Mouse (Mus musculus): ENCODE measurements around the gene Rapgef5. TPM values are rescaled to one million over a fixed set of nuclear protein-coding genes. Genes with fewer than 3 reads are reported as not detected.

Gene Rapgef5
- polyA plus RNA-seq, 1 experiment from 2014 or later, result 25.8 TPM

DNA sequence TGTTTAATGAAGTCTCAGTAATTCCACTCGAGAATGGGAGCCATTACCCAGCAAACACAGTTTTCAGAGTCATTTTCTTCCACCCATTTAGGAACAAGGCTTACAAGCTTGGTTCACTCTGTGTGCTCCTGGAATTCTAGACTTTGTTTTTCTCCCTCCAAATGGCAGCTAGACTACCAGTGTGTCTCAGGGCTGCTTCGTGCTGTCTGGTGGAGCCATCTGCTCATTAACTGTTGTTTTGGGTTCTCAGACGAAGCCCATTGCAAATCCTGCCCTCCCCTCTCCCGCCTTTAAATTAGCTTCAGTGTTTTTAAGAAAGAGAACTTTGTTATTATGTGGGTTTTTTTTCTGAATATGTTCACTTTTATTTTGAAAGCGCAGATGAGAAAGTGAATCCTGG, 148.4 kb downstream of the Rapgef5 start:
- Histone ChIP-seq H3K9ac (ENCODE audit: low read length) (no peak overlapping the region), H3K36me3 (ENCODE audit: control insufficient read depth, insufficient read depth, low read length) (no peaks in the 10 kb centered on the region), H3K4me3 (ENCODE audit: low read length) (no peak overlapping the region), H3K27me3 (ENCODE audit: control insufficient read depth, insufficient read depth, low read depth, low read length) (no peaks in the 10 kb centered on the region), H3K9me3 (ENCODE audit: control insufficient read depth, low read length) (no peaks in the 10 kb centered on the region), H3K4me2 (ENCODE audit: low read depth, low read length) (no peak overlapping the region), H3K27ac (ENCODE audit: low read length) (no peak overlapping the region), H3K4me1 (replicated peaks; ENCODE audit: control insufficient read depth, insufficient read depth, low read length) (peaks cover 22% of the 10 kb centered on the region)
- ATAC-seq (ENCODE audit: low read depth), result no peak
- 73% methylated on average over 5 of the region's 5 CpGs for WGBS

DNA sequence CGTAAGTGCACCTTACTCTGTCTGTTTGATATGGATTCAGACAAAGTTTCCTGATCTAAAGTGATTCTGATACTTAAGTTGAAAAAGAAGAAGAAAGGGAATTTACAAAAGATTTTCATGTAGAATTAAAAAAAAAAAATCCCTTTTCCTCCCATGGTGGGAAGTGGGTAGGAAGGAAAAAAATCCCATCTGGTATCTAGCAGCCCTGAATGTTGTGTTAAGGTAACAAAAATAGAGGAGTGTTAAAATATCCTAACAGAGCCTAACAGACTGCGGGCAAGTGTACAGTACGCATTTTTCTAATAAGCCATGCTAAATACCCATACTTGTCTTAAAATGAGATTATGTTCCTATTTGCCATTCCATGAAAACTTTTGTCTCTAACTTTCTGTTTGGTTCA, 150.1 kb downstream of the Rapgef5 start:
- Histone ChIP-seq H3K36me3 (ENCODE audit: control insufficient read depth, insufficient read depth, low read length) (no peaks in the 10 kb centered on the region), H3K9me3 (ENCODE audit: control insufficient read depth, low read length) (no peaks in the 10 kb centered on the region), H3K4me3 (ENCODE audit: low read length) (no peak overlapping the region), H3K27me3 (ENCODE audit: control insufficient read depth, insufficient read depth, low read depth, low read length) (no peaks in the 10 kb centered on the region), H3K4me1 (replicated peaks; ENCODE audit: control insufficient read depth, insufficient read depth, low read length) (peaks cover 22% of the 10 kb centered on the region), H3K4me2 (ENCODE audit: low read depth, low read length) (no peak overlapping the region), H3K27ac (ENCODE audit: low read length) (no peak overlapping the region), H3K9ac (ENCODE audit: low read length) (no peak overlapping the region)
- WGBS, result 94% methylated on average over 3 of the region's 3 CpGs
- no peak for ATAC-seq (ENCODE audit: low read depth)

DNA sequence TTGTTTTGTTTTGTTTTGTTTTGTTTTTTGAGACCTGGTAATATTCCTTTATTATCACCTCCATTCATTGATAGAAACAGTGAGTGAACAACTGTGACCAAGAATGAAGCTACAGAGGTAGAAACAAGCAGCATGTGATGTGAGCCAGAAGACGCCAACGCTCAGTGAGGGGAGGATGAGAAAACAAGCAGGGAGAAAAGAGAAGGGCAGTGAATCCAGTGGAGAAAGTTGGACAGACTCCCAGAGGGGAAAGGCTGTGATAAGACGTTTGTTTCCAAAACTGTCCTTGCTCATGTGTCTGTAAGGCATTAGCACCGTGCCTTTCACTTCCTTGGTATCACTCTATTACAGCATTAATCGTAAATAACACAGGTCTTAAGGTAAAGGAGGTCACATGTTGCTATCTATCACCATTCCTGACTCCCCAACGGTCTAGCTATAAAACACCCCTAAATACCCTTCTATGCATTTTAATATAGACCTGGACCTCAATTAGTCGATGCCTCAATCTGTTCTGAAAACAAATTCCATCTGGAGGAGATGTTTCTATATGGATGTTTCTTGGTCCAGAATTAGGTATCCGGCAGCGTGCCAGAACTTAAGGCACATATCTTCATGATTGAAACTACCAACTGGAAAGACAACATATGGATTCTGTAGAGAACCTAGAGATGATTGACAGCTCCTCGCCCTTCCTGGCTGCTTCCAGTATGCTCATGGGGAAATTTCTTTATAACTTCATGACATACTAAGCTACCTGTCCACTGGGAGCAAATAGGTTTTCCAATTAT, 153.5 kb downstream of the Rapgef5 start:
- 58% methylated on average over 10 of the region's 10 CpGs for WGBS
- Histone ChIP-seq H3K4me2 (ENCODE audit: low read depth, low read length) (no peak overlapping the region), H3K4me3 (ENCODE audit: low read length) (no peak overlapping the region), H3K27ac (ENCODE audit: low read length) (no peak overlapping the region), H3K9ac (ENCODE audit: low read length) (no peak overlapping the region), H3K9me3 (ENCODE audit: control insufficient read depth, low read length) (no peaks in the 10 kb centered on the region), H3K36me3 (ENCODE audit: control insufficient read depth, insufficient read depth, low read length) (no peaks in the 10 kb centered on the region), H3K4me1 (replicated peaks; ENCODE audit: control insufficient read depth, insufficient read depth, low read length) (peaks cover 23% of the 10 kb centered on the region), H3K27me3 (ENCODE audit: control insufficient read depth, insufficient read depth, low read depth, low read length) (no peaks in the 10 kb centered on the region)
- ATAC-seq (ENCODE audit: low read depth), result no peak

DNA sequence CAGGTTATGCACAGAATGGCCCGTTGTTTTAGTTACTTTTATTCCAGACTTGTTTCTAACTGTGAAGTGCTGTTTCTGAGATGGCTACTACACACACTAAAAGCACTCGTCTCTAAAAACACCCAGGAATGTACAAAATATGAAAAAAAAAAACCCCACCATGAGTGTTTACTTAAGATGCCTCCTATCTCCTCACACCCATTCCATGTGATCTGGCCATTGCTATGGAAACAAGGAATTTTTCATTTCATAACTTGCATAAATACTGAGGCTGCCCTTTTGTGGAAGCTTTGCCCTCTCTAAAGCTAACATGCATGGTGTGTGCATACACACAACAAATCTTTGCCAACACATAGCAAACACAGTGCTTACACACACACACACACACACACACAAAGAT, 156.9 kb downstream of the Rapgef5 start:
- Histone ChIP-seq H3K4me3 (ENCODE audit: low read length) (no peak overlapping the region), H3K27ac (ENCODE audit: low read length) (peak overlapping the region; percentile 76), H3K9ac (ENCODE audit: low read length) (no peak overlapping the region), H3K4me1 (replicated peaks; ENCODE audit: control insufficient read depth, insufficient read depth, low read length) (peaks cover 22% of the 10 kb centered on the region), H3K4me2 (ENCODE audit: low read depth, low read length) (0 out of 2 replicates have a peak overlapping the region, but pooled peaks have one; percentile 6), H3K9me3 (ENCODE audit: control insufficient read depth, low read length) (no peaks in the 10 kb centered on the region), H3K27me3 (ENCODE audit: control insufficient read depth, insufficient read depth, low read depth, low read length) (no peaks in the 10 kb centered on the region), H3K36me3 (ENCODE audit: control insufficient read depth, insufficient read depth, low read length) (no peaks in the 10 kb centered on the region)
- ATAC-seq (ENCODE audit: low read depth), result peak; percentile 90
- WGBS, result 18% methylated on average over 2 of the region's 2 CpGs

DNA sequence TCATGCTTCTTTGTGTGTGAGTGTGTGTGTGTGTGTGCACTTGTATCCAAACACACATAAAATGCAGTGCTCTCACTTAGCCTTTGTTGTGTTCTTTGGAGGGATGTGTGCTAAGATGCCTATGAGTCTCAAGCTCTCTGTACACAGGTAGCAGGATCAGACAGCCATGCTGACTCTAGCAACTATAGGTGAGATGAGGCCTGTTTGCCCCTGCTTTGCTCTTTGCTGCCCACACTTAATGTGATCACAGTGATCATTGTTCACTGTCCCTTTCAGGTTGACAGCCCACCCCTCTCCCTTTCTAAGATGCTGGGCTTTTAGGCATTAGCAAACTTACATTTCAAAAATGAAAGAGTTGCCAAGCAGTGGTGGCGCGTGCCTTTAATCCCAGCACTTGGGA, 158.2 kb downstream of the Rapgef5 start:
- peaks cover 22% of the 10 kb centered on the region for H3K4me1 ChIP-seq (replicated peaks; ENCODE audit: control insufficient read depth, insufficient read depth, low read length)
- no peak overlapping the region for H3K27ac ChIP-seq (ENCODE audit: low read length)
- H3K9ac ChIP-seq (ENCODE audit: low read length), result no peak overlapping the region
- no peaks in the 10 kb centered on the region for H3K9me3 ChIP-seq (ENCODE audit: control insufficient read depth, low read length)
- no peak overlapping the region for H3K4me3 ChIP-seq (ENCODE audit: low read length)
- no peaks in the 10 kb centered on the region for H3K27me3 ChIP-seq (ENCODE audit: control insufficient read depth, insufficient read depth, low read depth, low read length)
- no peaks in the 10 kb centered on the region for H3K36me3 ChIP-seq (ENCODE audit: control insufficient read depth, insufficient read depth, low read length)
- H3K4me2 ChIP-seq (ENCODE audit: low read depth, low read length), result no peak overlapping the region
- ATAC-seq (ENCODE audit: low read depth), result no peak
- 100% methylated on average over 2 of the region's 2 CpGs for WGBS

DNA sequence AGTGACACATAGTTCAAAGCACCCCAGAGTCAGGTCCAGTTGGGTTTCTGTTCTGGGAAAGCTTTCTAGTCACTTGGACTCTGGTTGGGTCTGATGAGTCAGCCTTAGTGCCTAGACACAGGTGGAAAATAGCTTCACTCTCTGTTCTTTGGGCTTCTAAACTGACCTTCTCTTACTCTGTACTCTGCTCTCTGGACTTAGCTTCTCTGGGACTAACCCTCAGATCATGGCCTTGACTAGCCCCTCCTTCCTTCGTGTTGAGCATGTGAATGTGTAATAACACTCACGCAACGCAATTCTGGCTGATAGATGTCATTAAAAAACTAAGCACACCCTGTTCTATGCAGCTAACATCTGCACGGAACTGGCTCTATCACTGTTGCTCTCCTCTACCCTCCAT, 160.0 kb downstream of the Rapgef5 start:
- Histone ChIP-seq H3K9me3 (ENCODE audit: control insufficient read depth, low read length) (no peaks in the 10 kb centered on the region), H3K27ac (ENCODE audit: low read length) (no peak overlapping the region), H3K4me1 (replicated peaks; ENCODE audit: control insufficient read depth, insufficient read depth, low read length) (peaks cover 22% of the 10 kb centered on the region), H3K36me3 (ENCODE audit: control insufficient read depth, insufficient read depth, low read length) (no peaks in the 10 kb centered on the region), H3K9ac (ENCODE audit: low read length) (no peak overlapping the region), H3K27me3 (ENCODE audit: control insufficient read depth, insufficient read depth, low read depth, low read length) (no peaks in the 10 kb centered on the region), H3K4me2 (ENCODE audit: low read depth, low read length) (no peak overlapping the region), H3K4me3 (ENCODE audit: low read length) (no peak overlapping the region)
- ATAC-seq (ENCODE audit: low read depth), result no peak
- WGBS, result 71% methylated on average over 4 of the region's 4 CpGs

DNA sequence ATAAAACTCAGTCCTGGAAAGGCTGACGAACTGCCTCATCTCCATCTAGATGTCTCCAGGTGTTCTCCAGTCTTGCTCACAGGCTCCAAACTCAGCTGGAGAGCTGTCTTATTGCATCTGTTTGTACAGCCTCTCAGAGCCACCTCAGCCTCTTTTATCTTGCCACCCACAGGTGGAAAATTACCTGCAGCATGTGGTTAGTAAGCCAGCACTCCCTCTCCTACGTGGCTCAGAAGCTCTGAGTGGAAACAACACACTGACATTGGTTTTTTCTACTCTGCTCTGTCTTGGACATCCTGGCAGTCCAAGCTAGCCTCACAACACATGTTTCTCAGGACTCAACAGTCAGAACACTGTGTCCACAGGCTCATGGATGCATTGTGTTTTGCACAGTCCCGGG, 162.6 kb downstream of the Rapgef5 start:
- Histone ChIP-seq H3K4me2 (ENCODE audit: low read depth, low read length) (no peak overlapping the region), H3K4me1 (replicated peaks; ENCODE audit: control insufficient read depth, insufficient read depth, low read length) (peaks cover 4% of the 10 kb centered on the region), H3K27me3 (ENCODE audit: control insufficient read depth, insufficient read depth, low read depth, low read length) (no peaks in the 10 kb centered on the region), H3K27ac (ENCODE audit: low read length) (no peak overlapping the region), H3K4me3 (ENCODE audit: low read length) (no peak overlapping the region), H3K9ac (ENCODE audit: low read length) (no peak overlapping the region), H3K36me3 (ENCODE audit: control insufficient read depth, insufficient read depth, low read length) (no peaks in the 10 kb centered on the region), H3K9me3 (ENCODE audit: control insufficient read depth, low read length) (no peaks in the 10 kb centered on the region)
- 51% methylated on average over 3 of the region's 3 CpGs for WGBS
- ATAC-seq (ENCODE audit: low read depth), result no peak

DNA sequence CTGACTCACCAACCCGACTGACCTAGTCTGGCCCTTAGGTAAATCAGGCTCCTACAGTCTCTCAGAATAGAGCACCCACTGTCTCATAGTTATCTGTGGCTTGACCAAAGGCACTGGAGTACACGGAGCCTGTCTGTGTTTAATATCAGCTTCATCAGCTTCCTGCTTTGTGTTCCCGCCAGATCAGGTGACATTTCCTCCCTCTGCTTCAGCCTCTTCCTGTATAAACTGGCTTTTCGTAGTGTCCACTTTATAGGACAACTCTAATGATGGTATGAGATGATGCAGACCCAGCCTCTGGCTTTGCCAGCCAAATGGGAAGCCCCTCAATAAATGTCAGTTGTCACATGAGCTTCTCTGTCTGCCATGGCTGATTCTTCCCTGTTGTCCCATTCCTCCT, 163.5 kb downstream of the Rapgef5 start:
- H3K27me3 ChIP-seq (ENCODE audit: control insufficient read depth, insufficient read depth, low read depth, low read length), result no peaks in the 10 kb centered on the region
- H3K27ac ChIP-seq (ENCODE audit: low read length), result no peak overlapping the region
- ATAC-seq (ENCODE audit: low read depth), result no peak
- H3K9me3 ChIP-seq (ENCODE audit: control insufficient read depth, low read length), result no peaks in the 10 kb centered on the region
- H3K4me2 ChIP-seq (ENCODE audit: low read depth, low read length), result no peak overlapping the region
- 44% methylated on average over 4 of the region's 4 CpGs for WGBS
- H3K36me3 ChIP-seq (ENCODE audit: control insufficient read depth, insufficient read depth, low read length), result no peaks in the 10 kb centered on the region
- no peak overlapping the region for H3K4me3 ChIP-seq (ENCODE audit: low read length)
- no peak overlapping the region for H3K9ac ChIP-seq (ENCODE audit: low read length)
- H3K4me1 ChIP-seq (replicated peaks; ENCODE audit: control insufficient read depth, insufficient read depth, low read length), result peaks cover 4% of the 10 kb centered on the region; the same call in 1 of the 2 replicates

DNA sequence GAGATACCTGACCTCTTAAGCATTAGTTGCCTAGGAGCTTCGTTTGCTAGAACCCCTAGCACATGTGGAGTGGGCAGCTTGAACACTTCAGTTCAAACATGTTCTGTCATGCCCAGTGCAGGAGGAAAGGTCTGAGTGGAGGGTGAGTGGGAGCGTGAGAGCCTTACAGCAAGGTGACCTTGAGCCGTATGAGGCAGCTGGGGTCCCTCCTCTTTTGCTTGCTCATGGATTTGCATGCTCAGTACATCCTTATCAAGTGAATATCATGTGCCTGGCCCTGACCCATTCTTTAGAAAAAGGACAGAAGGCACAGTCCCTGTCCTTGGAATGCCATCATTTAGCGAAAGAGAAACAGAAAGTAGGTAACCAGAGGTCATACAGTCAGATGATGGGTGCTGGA, 165.0 kb downstream of the Rapgef5 start:
- no peaks in the 10 kb centered on the region for H3K9me3 ChIP-seq (ENCODE audit: control insufficient read depth, low read length)
- no peaks in the 10 kb centered on the region for H3K27me3 ChIP-seq (ENCODE audit: control insufficient read depth, insufficient read depth, low read depth, low read length)
- no peak overlapping the region for H3K27ac ChIP-seq (ENCODE audit: low read length)
- H3K4me2 ChIP-seq (ENCODE audit: low read depth, low read length), result no peak overlapping the region
- H3K4me3 ChIP-seq (ENCODE audit: low read length), result no peak overlapping the region
- WGBS, result 66% methylated on average over 4 of the region's 4 CpGs
- no peak for ATAC-seq (ENCODE audit: low read depth)
- no peak overlapping the region for H3K9ac ChIP-seq (ENCODE audit: low read length)
- no peaks in the 10 kb centered on the region for H3K36me3 ChIP-seq (ENCODE audit: control insufficient read depth, insufficient read depth, low read length)
- peaks cover 4% of the 10 kb centered on the region; the same call in 1 of the 2 replicates for H3K4me1 ChIP-seq (replicated peaks; ENCODE audit: control insufficient read depth, insufficient read depth, low read length)

Measured in lung, embryonic 16.5 days (tissue).